Mouse (Mus musculus): Measurements from ENCODE around the gene Lrfn1. TPM values are rescaled to one million over a fixed set of nuclear protein-coding genes. Genes with fewer than 3 reads are reported as not detected.
"Not testable (repeated sequence)": the region's sequence is repeated elsewhere in the genome, so short reads cannot be mapped to it uniquely, and the experiment has no call there.

The Lrfn1 gene
- polyA plus RNA-seq, 1 experiment from 2014 or later, result 0.12 TPM

DNA sequence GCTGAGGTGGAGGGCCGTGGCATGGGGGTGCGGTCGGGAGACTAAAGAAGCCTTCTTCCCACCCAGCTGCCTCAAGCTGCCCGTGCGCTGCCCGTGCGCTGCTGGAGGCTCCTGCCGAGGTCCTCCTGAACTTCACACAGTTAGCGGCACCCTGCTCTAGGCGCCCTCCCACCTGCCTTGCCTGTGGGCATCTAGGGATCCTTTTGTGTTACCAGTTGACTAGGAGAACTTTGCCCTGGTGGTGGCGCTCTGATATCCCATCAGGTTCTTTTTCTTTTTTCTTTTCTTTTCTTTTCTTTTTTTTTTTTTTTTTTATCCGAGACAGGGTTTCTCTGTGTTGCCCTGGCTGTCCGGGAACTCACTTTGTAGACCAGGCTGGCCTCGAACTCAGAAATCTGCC, 39.1 kb downstream of the Lrfn1 start:
- Histone ChIP-seq H3K9me3 (ENCODE audit: low read length) (no peaks in the 10 kb centered on the region), H3K27me3 (ENCODE audit: insufficient read depth, low read length) (peaks cover 6% of the 10 kb centered on the region; the same call in 1 of the 2 replicates), H3K4me2 (ENCODE audit: low read depth, low read length) (0 out of 2 replicates have a peak overlapping the region, but pooled peaks have one; percentile 18), H3K36me3 (replicated peaks; ENCODE audit: insufficient read depth, low read length) (no peaks in the 10 kb centered on the region), H3K4me1 (ENCODE audit: insufficient read depth) (peaks cover 5% of the 10 kb centered on the region; the same call in 1 of the 2 replicates), H3K27ac (ENCODE audit: low read depth) (no peak overlapping the region), H3K4me3 (ENCODE audit: low read depth, low read length) (no peak overlapping the region), H3K9ac (replicated peaks) (no peak overlapping the region)
- no peak for ATAC-seq
- TF ChIP-seq EP300 (IDR thresholded peaks at IDR 0.05; ENCODE audit: low read depth), result no peak
- TF ChIP-seq CTCF (IDR thresholded peaks at IDR 0.05; ENCODE audit: low read depth), result no peak
- no peak for DNase-seq
- 40% methylated on average over 14 of the region's 14 CpGs for WGBS (ENCODE audit: insufficient replicate concordance)

GRCm38 (mm10) chr7:28492310-28492709, 40.5 kb downstream of the Lrfn1 start:
- Histone ChIP-seq H3K36me3 (replicated peaks; ENCODE audit: insufficient read depth, low read length) (no peaks in the 10 kb centered on the region), H3K27me3 (ENCODE audit: insufficient read depth, low read length) (peaks cover 6% of the 10 kb centered on the region; the same call in 1 of the 2 replicates), H3K4me1 (ENCODE audit: insufficient read depth) (peaks cover 5% of the 10 kb centered on the region; the same call in 1 of the 2 replicates), H3K9me3 (ENCODE audit: low read length) (no peaks in the 10 kb centered on the region), H3K4me3 (ENCODE audit: low read depth, low read length) (no peak overlapping the region), H3K4me2 (ENCODE audit: low read depth, low read length) (no peak overlapping the region), H3K9ac (replicated peaks) (no peak overlapping the region), H3K27ac (ENCODE audit: low read depth) (no peak overlapping the region)
- TF ChIP-seq EP300 (IDR thresholded peaks at IDR 0.05; ENCODE audit: low read depth), result no peak
- TF ChIP-seq CTCF (IDR thresholded peaks at IDR 0.05; ENCODE audit: low read depth), result no peak
- WGBS (ENCODE audit: insufficient replicate concordance), result 81% methylated on average over 8 of the region's 8 CpGs
- DNase-seq, result no peak
- ATAC-seq, result no peak

DNA sequence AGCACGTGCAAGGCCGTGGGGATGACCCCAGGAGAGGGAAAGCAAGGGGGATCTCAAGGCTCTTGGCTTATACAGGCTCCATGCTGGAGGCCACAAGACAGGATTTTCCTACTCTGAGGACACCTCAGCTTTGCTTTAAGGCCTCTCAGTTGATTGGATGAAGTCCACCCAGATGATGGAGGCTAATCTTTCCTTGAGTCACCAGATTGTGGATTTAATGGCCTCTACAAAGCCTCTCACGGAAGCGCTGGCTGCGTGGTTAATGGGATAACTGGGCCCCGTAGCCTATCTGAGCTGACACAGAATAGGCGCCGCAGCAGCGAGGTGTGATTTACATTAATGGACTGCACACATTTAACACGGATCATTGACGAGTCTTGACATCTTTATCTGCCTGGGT, 43.6 kb downstream of the Lrfn1 start:
- Histone ChIP-seq H3K27me3 (ENCODE audit: insufficient read depth, low read length) (no peaks in the 10 kb centered on the region), H3K27ac (ENCODE audit: low read depth) (no peak overlapping the region), H3K4me1 (ENCODE audit: insufficient read depth) (no peaks in the 10 kb centered on the region), H3K4me2 (ENCODE audit: low read depth, low read length) (no peak overlapping the region), H3K4me3 (ENCODE audit: low read depth, low read length) (no peak overlapping the region), H3K9me3 (ENCODE audit: low read length) (no peaks in the 10 kb centered on the region), H3K36me3 (replicated peaks; ENCODE audit: insufficient read depth, low read length) (no peaks in the 10 kb centered on the region), H3K9ac (replicated peaks) (no peak overlapping the region)
- ATAC-seq, result no peak
- no peak for DNase-seq
- WGBS (ENCODE audit: insufficient replicate concordance), result 78% methylated on average over 11 of the region's 11 CpGs
- TF ChIP-seq CTCF (IDR thresholded peaks at IDR 0.05; ENCODE audit: low read depth) (no peak), EP300 (IDR thresholded peaks at IDR 0.05; ENCODE audit: low read depth) (no peak)

- TF ChIP-seq CTCF (IDR thresholded peaks at IDR 0.05; ENCODE audit: low read depth) (no peak), EP300 (IDR thresholded peaks at IDR 0.05; ENCODE audit: low read depth) (no peak)
- Histone ChIP-seq H3K4me2 (ENCODE audit: low read depth, low read length) (no peak overlapping the region), H3K27me3 (ENCODE audit: insufficient read depth, low read length) (no peaks in the 10 kb centered on the region), H3K9me3 (ENCODE audit: low read length) (no peaks in the 10 kb centered on the region), H3K36me3 (replicated peaks; ENCODE audit: insufficient read depth, low read length) (no peaks in the 10 kb centered on the region), H3K4me1 (ENCODE audit: insufficient read depth) (no peaks in the 10 kb centered on the region), H3K27ac (ENCODE audit: low read depth) (no peak overlapping the region), H3K9ac (replicated peaks) (no peak overlapping the region), H3K4me3 (ENCODE audit: low read depth, low read length) (no peak overlapping the region)
- ATAC-seq, result no peak
- peak; percentile 28 for DNase-seq
- WGBS (ENCODE audit: insufficient replicate concordance), result 5% methylated on average over 5 of the region's 5 CpGs
These were observed 53.8 kb downstream of the Lrfn1 start for GRCm38 (mm10) chr7:28505585-28505984.

GRCm38 (mm10) chr7:28509121-28509520, 57.3 kb downstream of the Lrfn1 start:
- H3K4me2 ChIP-seq (ENCODE audit: low read depth, low read length); ATAC-seq; DNase-seq; H3K27me3 ChIP-seq (ENCODE audit: insufficient read depth, low read length); H3K36me3 ChIP-seq (replicated peaks; ENCODE audit: insufficient read depth, low read length); H3K27ac ChIP-seq (ENCODE audit: low read depth); H3K9me3 ChIP-seq (ENCODE audit: low read length); H3K4me3 ChIP-seq (ENCODE audit: low read depth, low read length); H3K9ac ChIP-seq (replicated peaks); H3K4me1 ChIP-seq (ENCODE audit: insufficient read depth): not testable (repeated sequence)
- WGBS (ENCODE audit: insufficient replicate concordance), result 60% methylated on average over 2 of the region's 2 CpGs

DNA sequence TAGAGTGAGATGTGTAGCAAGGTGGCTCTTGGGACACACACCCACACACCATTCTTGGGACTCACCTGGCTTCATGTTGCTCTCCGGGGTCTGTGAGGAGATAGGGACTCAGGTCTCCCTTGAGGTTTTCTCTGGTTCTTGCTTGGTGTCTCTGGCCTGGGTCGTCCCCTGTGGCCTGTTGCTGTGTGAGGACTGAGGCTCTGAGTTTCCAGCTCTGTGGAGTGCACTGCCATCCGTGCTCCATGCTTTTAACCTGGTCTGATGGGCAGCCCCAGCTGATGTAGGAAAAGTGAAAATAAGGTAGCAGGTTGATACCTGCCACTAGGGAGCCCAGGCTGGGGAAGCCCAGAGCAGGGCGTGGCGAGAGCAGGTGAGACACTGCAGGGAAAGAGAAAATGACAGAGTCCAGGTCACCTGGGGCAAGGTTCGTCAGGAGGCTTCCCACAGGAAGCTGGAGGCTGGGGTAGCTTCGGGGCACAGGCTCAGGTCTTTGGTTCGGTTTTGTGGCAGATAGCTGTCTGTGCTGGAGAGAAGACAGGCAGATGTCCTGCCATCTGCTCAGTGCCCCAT, 58.7 kb downstream of the Lrfn1 start, which contains the start of gene Ifnl2:
Gene Ifnl2 (minus strand): TSS at position 51 of the 570 bp plus-strand sequence.
- not testable (repeated sequence) for ATAC-seq; H3K9ac ChIP-seq (replicated peaks)

GRCm38 (mm10) chr7:28511441-28511840, 59.7 kb downstream of the Lrfn1 start:
- DNase-seq (no peak), ATAC-seq (no peak)
- no peaks in the 10 kb centered on the region for H3K36me3 ChIP-seq (replicated peaks; ENCODE audit: insufficient read depth, low read length)
- H3K27me3 ChIP-seq (ENCODE audit: insufficient read depth, low read length), result no peaks in the 10 kb centered on the region
- no peak overlapping the region for H3K9ac ChIP-seq (replicated peaks)
- no peak overlapping the region for H3K27ac ChIP-seq (ENCODE audit: low read depth)
- H3K9me3 ChIP-seq (ENCODE audit: low read length), result no peaks in the 10 kb centered on the region
- H3K4me3 ChIP-seq (ENCODE audit: low read depth, low read length), result no peak overlapping the region
- 64% methylated on average over 8 of the region's 8 CpGs for WGBS (ENCODE audit: insufficient replicate concordance)
- no peaks in the 10 kb centered on the region for H3K4me1 ChIP-seq (ENCODE audit: insufficient read depth)
- H3K4me2 ChIP-seq (ENCODE audit: low read depth, low read length), result no peak overlapping the region
- TF ChIP-seq EP300 (IDR thresholded peaks at IDR 0.05; ENCODE audit: low read depth) (no peak), CTCF (IDR thresholded peaks at IDR 0.05; ENCODE audit: low read depth) (no peak)

More for the DNA sequence above, 58.7 kb downstream of the Lrfn1 start, which contains the start of gene Ifnl2:
- not testable (repeated sequence) for H3K9me3 ChIP-seq (ENCODE audit: low read length); H3K4me3 ChIP-seq (ENCODE audit: low read depth, low read length); H3K4me1 ChIP-seq (ENCODE audit: insufficient read depth); H3K4me2 ChIP-seq (ENCODE audit: low read depth, low read length); H3K27me3 ChIP-seq (ENCODE audit: insufficient read depth, low read length); H3K36me3 ChIP-seq (replicated peaks; ENCODE audit: insufficient read depth, low read length); DNase-seq; H3K27ac ChIP-seq (ENCODE audit: low read depth)
- 52% methylated on average over 8 of the region's 8 CpGs for WGBS (ENCODE audit: insufficient replicate concordance)

Other genes with a start within 250 kb of the Lrfn1 start
- 1.3 and 1.4 TPM in 2 replicates for gene Eid2, start 184.1 kb upstream of the Lrfn1 start, polyA plus RNA-seq (2015; fragmentation: Nextera tagmentation; extraction: Ambion mirVana)
- 3.4 and 3.9 TPM in 2 replicates for gene Eid2b, start 174.2 kb upstream of the Lrfn1 start, polyA plus RNA-seq (2015; fragmentation: Nextera tagmentation; extraction: Ambion mirVana)
- gene Selenov, start 160.8 kb upstream of the Lrfn1 start, polyA plus RNA-seq (2015; fragmentation: Nextera tagmentation; extraction: Ambion mirVana), result 0.12 TPM in 1 of 2 replicates, not detected in the other
- 0.12 TPM in 1 of 2 replicates, not detected in the other for gene Dll3, start 149.7 kb upstream of the Lrfn1 start, polyA plus RNA-seq (2015; fragmentation: Nextera tagmentation; extraction: Ambion mirVana)
- 52.0 and 53.9 TPM in 2 replicates for gene Timm50, start 139.9 kb upstream of the Lrfn1 start, polyA plus RNA-seq (2015; fragmentation: Nextera tagmentation; extraction: Ambion mirVana)
- gene Supt5, start 113.2 kb upstream of the Lrfn1 start, polyA plus RNA-seq (2015; fragmentation: Nextera tagmentation; extraction: Ambion mirVana), result 18.7 and 21.0 TPM in 2 replicates
- gene Rps16, start 101.3 kb upstream of the Lrfn1 start, polyA plus RNA-seq (2015; fragmentation: Nextera tagmentation; extraction: Ambion mirVana), result 653 and 673 TPM in 2 replicates
- 2.8 and 3.9 TPM in 2 replicates for gene Plekhg2, start 79.4 kb upstream of the Lrfn1 start, polyA plus RNA-seq (2015; fragmentation: Nextera tagmentation; extraction: Ambion mirVana)
- gene Zfp36, start 71.7 kb upstream of the Lrfn1 start, polyA plus RNA-seq (2015; fragmentation: Nextera tagmentation; extraction: Ambion mirVana), result 13.5 and 21.1 TPM in 2 replicates
- 18.0 and 18.6 TPM in 2 replicates for gene Med29, start 59.3 kb upstream of the Lrfn1 start, polyA plus RNA-seq (2015; fragmentation: Nextera tagmentation; extraction: Ambion mirVana)
- gene Paf1, start 59.0 kb upstream of the Lrfn1 start, polyA plus RNA-seq (2015; fragmentation: Nextera tagmentation; extraction: Ambion mirVana), result 16.9 and 21.1 TPM in 2 replicates
- gene Gmfg, start 14.5 kb upstream of the Lrfn1 start, polyA plus RNA-seq (2015; fragmentation: Nextera tagmentation; extraction: Ambion mirVana), result 75.4 and 81.4 TPM in 2 replicates
- gene Ifnl2, start 58.5 kb downstream of the Lrfn1 start, polyA plus RNA-seq (2015; fragmentation: Nextera tagmentation; extraction: Ambion mirVana), result not detected in 2 replicates
- gene Ifnl3, start 70.9 kb downstream of the Lrfn1 start, polyA plus RNA-seq (2015; fragmentation: Nextera tagmentation; extraction: Ambion mirVana), result not detected in 2 replicates
- gene Sycn, start 88.9 kb downstream of the Lrfn1 start, polyA plus RNA-seq (2015; fragmentation: Nextera tagmentation; extraction: Ambion mirVana), result 1.3 and 7.7 TPM in 2 replicates
- not detected in 2 replicates for gene Nccrp1, start 95.3 kb downstream of the Lrfn1 start, polyA plus RNA-seq (2015; fragmentation: Nextera tagmentation; extraction: Ambion mirVana)
- gene Samd4b, start 146.2 kb downstream of the Lrfn1 start, polyA plus RNA-seq (2015; fragmentation: Nextera tagmentation; extraction: Ambion mirVana), result 3.5 and 4.3 TPM in 2 replicates
- 5.3 and 6.2 TPM in 2 replicates for gene Pak4, start 146.2 kb downstream of the Lrfn1 start, polyA plus RNA-seq (2015; fragmentation: Nextera tagmentation; extraction: Ambion mirVana)
- not detected in 2 replicates for gene Acp7, start 179.4 kb downstream of the Lrfn1 start, polyA plus RNA-seq (2015; fragmentation: Nextera tagmentation; extraction: Ambion mirVana)
- 0.19 and 0.24 TPM in 2 replicates for gene Fbxo27, start 240.9 kb downstream of the Lrfn1 start, polyA plus RNA-seq (2015; fragmentation: Nextera tagmentation; extraction: Ambion mirVana)

Data from liver, postnatal 0 days (tissue).